Mouse (Mus musculus): Measurements from ENCODE around the gene Rras. TPM values are rescaled to one million over a fixed set of nuclear protein-coding genes. Genes with fewer than 3 reads are reported as not detected.

Gene Rras
- polyA plus RNA-seq, 1 experiment from 2014 or later, result 100 TPM

GRCm38 (mm10) chr7:45037720-45038361, 20.1 kb downstream of the Rras start:
- H3K4me2 ChIP-seq (replicated peaks; ENCODE audit: low read depth), result no peak overlapping the region
- no peaks in the 10 kb centered on the region for H3K27me3 ChIP-seq (replicated peaks; ENCODE audit: control insufficient read depth, insufficient read depth, low read length)
- H3K36me3 ChIP-seq (ENCODE audit: control insufficient read depth, insufficient read depth), result peaks cover 65% of the 10 kb centered on the region
- peak; percentile 87 for TF ChIP-seq CTCF (IDR thresholded peaks at IDR 0.05; ENCODE audit: low read depth)
- H3K4me1 ChIP-seq (replicated peaks; ENCODE audit: control insufficient read depth, insufficient read depth, low read length), result no peaks in the 10 kb centered on the region
- H3K9me3 ChIP-seq (ENCODE audit: control insufficient read depth), result no peaks in the 10 kb centered on the region
- H3K9ac ChIP-seq (ENCODE audit: low read depth, low read length), result no peak overlapping the region
- no peak overlapping the region for H3K4me3 ChIP-seq (ENCODE audit: low read depth, low read length)
- H3K27ac ChIP-seq (ENCODE audit: low read depth, low read length), result no peak overlapping the region
- ATAC-seq, result peak; percentile 57; the same call in 1 of the 2 replicates
- 57% methylated on average over 7 of the region's 7 CpGs for WGBS

DNA sequence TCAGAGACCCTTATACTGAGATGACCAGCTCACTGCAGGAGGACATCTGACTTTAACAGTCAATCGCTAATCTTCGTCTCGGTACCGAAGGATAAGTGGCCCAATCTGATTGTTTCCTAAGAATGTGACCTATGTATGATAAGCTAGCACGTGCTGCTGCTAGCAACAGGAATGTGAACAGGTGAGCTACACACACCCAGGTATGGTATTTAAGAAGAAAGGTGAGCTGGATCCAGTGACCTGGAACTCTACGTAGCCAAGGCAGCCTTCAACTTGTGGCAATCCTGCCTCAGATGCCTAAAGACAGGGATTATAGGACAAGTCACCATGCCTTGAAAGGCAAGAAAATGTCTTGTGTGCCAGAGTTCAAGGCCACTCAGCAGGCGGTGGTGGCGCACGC, 20.6 kb downstream of the Rras start:
- peak; percentile 12; the same call in 1 of the 2 replicates for ATAC-seq
- H3K4me1 ChIP-seq (replicated peaks; ENCODE audit: control insufficient read depth, insufficient read depth, low read length), result no peaks in the 10 kb centered on the region
- no peak overlapping the region for H3K4me3 ChIP-seq (ENCODE audit: low read depth, low read length)
- 77% methylated on average over 9 of the region's 9 CpGs for WGBS
- no peak overlapping the region for H3K4me2 ChIP-seq (replicated peaks; ENCODE audit: low read depth)
- no peaks in the 10 kb centered on the region for H3K9me3 ChIP-seq (ENCODE audit: control insufficient read depth)
- no peak for TF ChIP-seq CTCF (IDR thresholded peaks at IDR 0.05; ENCODE audit: low read depth)
- H3K27me3 ChIP-seq (replicated peaks; ENCODE audit: control insufficient read depth, insufficient read depth, low read length), result no peaks in the 10 kb centered on the region
- no peak overlapping the region for H3K9ac ChIP-seq (ENCODE audit: low read depth, low read length)
- H3K27ac ChIP-seq (ENCODE audit: low read depth, low read length), result no peak overlapping the region
- peaks cover 66% of the 10 kb centered on the region for H3K36me3 ChIP-seq (ENCODE audit: control insufficient read depth, insufficient read depth)

- no peak for TF ChIP-seq CTCF (IDR thresholded peaks at IDR 0.05; ENCODE audit: low read depth)
- peaks cover 65% of the 10 kb centered on the region for H3K36me3 ChIP-seq (ENCODE audit: control insufficient read depth, insufficient read depth)
- H3K9me3 ChIP-seq (ENCODE audit: control insufficient read depth), result no peaks in the 10 kb centered on the region
These were observed 23.1 kb downstream of the Rras start for GRCm38 (mm10) chr7:45040851-45041250.

GRCm38 (mm10) chr7:45043307-45043706, 25.5 kb downstream of the Rras start:
- TF ChIP-seq CTCF (IDR thresholded peaks at IDR 0.05; ENCODE audit: low read depth), result no peak
- Histone ChIP-seq H3K9ac (ENCODE audit: low read depth, low read length) (no peak overlapping the region), H3K27me3 (replicated peaks; ENCODE audit: control insufficient read depth, insufficient read depth, low read length) (no peaks in the 10 kb centered on the region), H3K4me2 (replicated peaks; ENCODE audit: low read depth) (no peak overlapping the region), H3K9me3 (ENCODE audit: control insufficient read depth) (no peaks in the 10 kb centered on the region), H3K4me3 (ENCODE audit: low read depth, low read length) (no peak overlapping the region), H3K4me1 (replicated peaks; ENCODE audit: control insufficient read depth, insufficient read depth, low read length) (no peaks in the 10 kb centered on the region), H3K36me3 (ENCODE audit: control insufficient read depth, insufficient read depth) (peaks cover 76% of the 10 kb centered on the region), H3K27ac (ENCODE audit: low read depth, low read length) (peak overlapping the region; percentile 15; the same call in 1 of the 2 replicates)
- WGBS, result 93% methylated on average over 14 of the region's 14 CpGs
- no peak for ATAC-seq

More at GRCm38 (mm10) chr7:45040851-45041250, 23.1 kb downstream of the Rras start:
- Histone ChIP-seq H3K9ac (ENCODE audit: low read depth, low read length) (no peak overlapping the region), H3K4me3 (ENCODE audit: low read depth, low read length) (no peak overlapping the region), H3K4me2 (replicated peaks; ENCODE audit: low read depth) (no peak overlapping the region), H3K27me3 (replicated peaks; ENCODE audit: control insufficient read depth, insufficient read depth, low read length) (no peaks in the 10 kb centered on the region), H3K4me1 (replicated peaks; ENCODE audit: control insufficient read depth, insufficient read depth, low read length) (no peaks in the 10 kb centered on the region), H3K27ac (ENCODE audit: low read depth, low read length) (no peak overlapping the region)
- WGBS, result 91% methylated on average over 9 of the region's 9 CpGs
- no peak for ATAC-seq

- Histone ChIP-seq H3K9me3 (ENCODE audit: control insufficient read depth) (no peaks in the 10 kb centered on the region), H3K4me1 (replicated peaks; ENCODE audit: control insufficient read depth, insufficient read depth, low read length) (no peaks in the 10 kb centered on the region), H3K27me3 (replicated peaks; ENCODE audit: control insufficient read depth, insufficient read depth, low read length) (no peaks in the 10 kb centered on the region), H3K9ac (ENCODE audit: low read depth, low read length) (no peak overlapping the region), H3K36me3 (ENCODE audit: control insufficient read depth, insufficient read depth) (peaks cover 82% of the 10 kb centered on the region), H3K27ac (ENCODE audit: low read depth, low read length) (no peak overlapping the region), H3K4me3 (ENCODE audit: low read depth, low read length) (no peak overlapping the region), H3K4me2 (replicated peaks; ENCODE audit: low read depth) (no peak overlapping the region)
- TF ChIP-seq CTCF (IDR thresholded peaks at IDR 0.05; ENCODE audit: low read depth), result no peak
- ATAC-seq, result no peak
- WGBS, result 96% methylated on average over 22 of the region's 22 CpGs
These were observed 28.0 kb downstream of the Rras start for GRCm38 (mm10) chr7:45045741-45046140.

DNA sequence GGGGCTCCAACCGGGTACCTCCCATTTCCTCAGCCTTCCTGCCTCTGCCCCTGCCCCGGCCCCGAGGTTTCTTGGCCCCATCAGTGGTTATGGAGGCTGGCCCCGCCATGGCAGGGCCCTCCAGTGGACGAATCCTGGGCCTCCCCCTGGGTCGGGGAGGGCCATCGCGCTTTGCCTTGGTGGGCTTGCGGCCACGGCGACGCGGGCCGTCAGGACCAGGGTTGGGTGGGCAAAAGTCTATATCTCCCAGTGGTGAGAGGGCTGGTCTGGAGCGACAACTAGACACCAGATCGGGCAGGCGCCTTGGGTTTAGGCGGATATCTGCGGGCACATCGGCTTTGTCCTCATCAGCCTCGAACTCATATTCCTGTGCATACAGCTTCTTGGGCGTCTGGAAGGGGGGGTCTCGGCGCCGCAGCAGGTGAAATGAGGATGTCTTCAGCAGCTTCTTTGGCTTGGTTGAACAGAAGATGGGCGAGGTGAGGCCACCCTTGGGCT, 29.1 kb downstream of the Rras start:
- no peak overlapping the region for H3K4me2 ChIP-seq (replicated peaks; ENCODE audit: low read depth)
- no peaks in the 10 kb centered on the region for H3K27me3 ChIP-seq (replicated peaks; ENCODE audit: control insufficient read depth, insufficient read depth, low read length)
- ATAC-seq, result no peak
- H3K4me1 ChIP-seq (replicated peaks; ENCODE audit: control insufficient read depth, insufficient read depth, low read length), result 0 out of 2 replicates have a peak, but pooled peaks cover 4% of the 10 kb centered on the region
- no peak overlapping the region for H3K9ac ChIP-seq (ENCODE audit: low read depth, low read length)
- WGBS, result 94% methylated on average over 26 of the region's 26 CpGs
- no peak for TF ChIP-seq CTCF (IDR thresholded peaks at IDR 0.05; ENCODE audit: low read depth)
- no peaks in the 10 kb centered on the region for H3K9me3 ChIP-seq (ENCODE audit: control insufficient read depth)
- no peak overlapping the region; the same call in 1 of the 2 replicates for H3K27ac ChIP-seq (ENCODE audit: low read depth, low read length)
- peaks cover 72% of the 10 kb centered on the region for H3K36me3 ChIP-seq (ENCODE audit: control insufficient read depth, insufficient read depth)
- H3K4me3 ChIP-seq (ENCODE audit: low read depth, low read length), result no peak overlapping the region

All from intestine, postnatal 0 days (tissue).